Mouse (Mus musculus): ENCODE data around the gene Gm42669. TPM values are rescaled to one million over a fixed set of nuclear protein-coding genes. Genes with fewer than 3 reads are reported as not detected.

Gm42669 gene
- 0.41 and 0.54 TPM in 2 replicates for polyA plus RNA-seq (2015; fragmentation: Nextera tagmentation; extraction: Ambion mirVana)

- Histone ChIP-seq H3K4me3 (no peak within 1 kb of the TSS), H3K27me3 (no peaks in the 10 kb centered on the region), H3K9ac (no peak within 1 kb of the TSS), H3K27ac (replicated peaks) (no peak within 1 kb of the TSS), H3K9me3 (no peaks in the 10 kb centered on the region), H3K36me3 (peaks cover 59% of the 10 kb centered on the region), H3K4me2 (no peak within 1 kb of the TSS), H3K4me1 (replicated peaks) (no peaks in the 10 kb centered on the region)
- ATAC-seq (ENCODE audit: low FRiP score, low read depth), result no peak
- 82% methylated on average over 4 of the region's 4 CpGs for WGBS
Measured at GRCm38 (mm10) chr5:107507321-107507720, at the start of gene Gm42669. Gene Gm42669 (plus strand): TSS chr5:107507621.

GRCm38 (mm10) chr5:107462147-107463076 is 45.0 kb upstream of the Gm42669 start:
- Histone ChIP-seq H3K4me2 (no peak overlapping the region), H3K27ac (replicated peaks) (no peak overlapping the region), H3K36me3 (no peaks in the 10 kb centered on the region), H3K4me3 (no peak overlapping the region), H3K27me3 (no peaks in the 10 kb centered on the region), H3K9ac (no peak overlapping the region), H3K4me1 (replicated peaks) (no peaks in the 10 kb centered on the region), H3K9me3 (no peaks in the 10 kb centered on the region)
- WGBS, result 92% methylated on average over 4 of the region's 4 CpGs
- ATAC-seq (ENCODE audit: low FRiP score, low read depth), result no peak

DNA sequence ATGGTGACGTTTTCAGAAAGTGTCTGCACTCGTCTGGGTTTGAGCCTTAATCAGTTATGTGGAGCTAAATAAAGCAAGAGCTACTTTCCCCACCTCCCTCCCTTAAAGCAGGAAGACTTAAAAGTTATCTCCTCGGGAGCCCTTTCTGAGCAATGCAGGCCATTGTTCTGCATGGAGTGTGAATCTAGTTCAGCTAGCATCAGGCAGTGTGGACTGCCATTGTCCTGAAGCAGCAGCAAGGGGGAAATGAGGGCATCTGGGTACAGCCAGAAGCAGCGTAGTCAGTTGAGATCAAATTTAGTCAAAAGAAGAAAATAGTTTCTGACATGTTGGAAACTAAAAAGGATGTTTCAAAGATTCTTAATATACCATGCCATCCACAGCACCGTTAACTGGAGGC is 40.9 kb upstream of the Gm42669 start:
- no peak overlapping the region for H3K4me2 ChIP-seq
- no peak overlapping the region for H3K9ac ChIP-seq
- H3K36me3 ChIP-seq, result no peaks in the 10 kb centered on the region
- no peaks in the 10 kb centered on the region for H3K4me1 ChIP-seq (replicated peaks)
- no peaks in the 10 kb centered on the region for H3K27me3 ChIP-seq
- no peak for ATAC-seq (ENCODE audit: low FRiP score, low read depth)
- WGBS, result 39% methylated on average over 5 of the region's 5 CpGs
- H3K9me3 ChIP-seq, result no peaks in the 10 kb centered on the region
- no peak overlapping the region for H3K27ac ChIP-seq (replicated peaks)
- H3K4me3 ChIP-seq, result no peak overlapping the region

DNA sequence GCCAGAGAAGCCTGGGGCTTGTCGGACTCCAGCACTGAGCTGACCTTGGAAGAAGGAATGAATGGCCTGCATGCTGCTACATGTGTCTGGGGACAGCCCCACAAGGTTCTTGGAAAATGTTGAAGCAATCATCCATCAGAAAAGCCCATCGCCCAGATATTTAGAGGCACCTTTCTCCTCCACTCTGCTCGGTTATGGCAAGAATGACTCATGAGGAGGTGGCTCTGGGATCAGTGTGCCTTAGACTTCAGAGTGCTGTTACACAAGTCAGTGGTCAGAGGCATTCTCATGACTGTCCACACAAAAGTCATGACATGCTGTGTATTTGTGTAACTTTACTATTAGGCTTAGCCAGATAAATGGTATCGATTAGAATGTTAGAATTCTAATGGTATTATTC is 40.3 kb upstream of the Gm42669 start:
- Histone ChIP-seq H3K4me3 (no peak overlapping the region), H3K9ac (no peak overlapping the region), H3K4me1 (replicated peaks) (no peaks in the 10 kb centered on the region), H3K36me3 (no peaks in the 10 kb centered on the region), H3K27me3 (no peaks in the 10 kb centered on the region), H3K9me3 (no peaks in the 10 kb centered on the region), H3K4me2 (no peak overlapping the region), H3K27ac (replicated peaks) (no peak overlapping the region)
- no peak for ATAC-seq (ENCODE audit: low FRiP score, low read depth)
- 82% methylated on average over 4 of the region's 4 CpGs for WGBS

DNA sequence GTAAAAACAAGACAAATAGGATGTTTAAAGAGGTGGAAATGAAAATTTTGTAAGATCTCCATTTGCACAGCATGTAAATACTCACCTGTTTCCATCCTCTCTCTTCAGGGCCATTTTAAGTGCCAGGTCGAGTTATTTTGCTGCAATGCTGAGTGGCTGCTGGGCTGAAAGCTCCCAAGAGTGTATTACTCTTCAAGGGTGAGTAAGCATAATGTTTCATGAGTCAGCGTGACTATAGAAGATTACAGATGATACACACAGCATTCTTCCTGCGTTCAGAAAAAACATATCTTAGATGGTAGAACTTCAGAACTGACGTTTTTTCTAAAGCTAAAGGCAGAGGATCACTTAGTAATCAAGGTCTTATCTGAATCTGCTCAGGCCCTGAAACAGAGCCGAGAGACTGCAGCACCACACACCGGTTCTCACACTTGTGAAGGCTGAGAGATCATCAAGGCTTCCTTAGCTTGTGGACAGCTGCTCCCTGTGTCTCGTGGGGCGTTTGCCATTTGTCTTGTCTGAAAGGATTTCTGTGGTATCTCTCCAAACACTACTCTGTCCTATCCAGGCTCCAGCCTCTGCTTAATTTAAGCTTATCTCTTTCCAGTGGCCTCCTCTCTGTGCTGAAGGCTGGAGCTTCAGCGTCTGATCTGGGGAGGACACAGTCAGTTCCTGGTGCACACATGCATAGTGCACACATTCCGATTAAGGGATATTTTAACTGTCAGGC is 36.7 kb upstream of the Gm42669 start:
- H3K27me3 ChIP-seq, result no peaks in the 10 kb centered on the region
- H3K36me3 ChIP-seq, result peaks cover 9% of the 10 kb centered on the region; the same call in 1 of the 2 replicates
- no peaks in the 10 kb centered on the region for H3K9me3 ChIP-seq
- WGBS, result 74% methylated on average over 10 of the region's 10 CpGs
- ATAC-seq (ENCODE audit: low FRiP score, low read depth), result no peak
- H3K4me1 ChIP-seq (replicated peaks), result no peaks in the 10 kb centered on the region
- H3K4me2 ChIP-seq, result no peak overlapping the region
- H3K9ac ChIP-seq, result no peak overlapping the region
- no peak overlapping the region for H3K27ac ChIP-seq (replicated peaks)
- no peak overlapping the region for H3K4me3 ChIP-seq

DNA sequence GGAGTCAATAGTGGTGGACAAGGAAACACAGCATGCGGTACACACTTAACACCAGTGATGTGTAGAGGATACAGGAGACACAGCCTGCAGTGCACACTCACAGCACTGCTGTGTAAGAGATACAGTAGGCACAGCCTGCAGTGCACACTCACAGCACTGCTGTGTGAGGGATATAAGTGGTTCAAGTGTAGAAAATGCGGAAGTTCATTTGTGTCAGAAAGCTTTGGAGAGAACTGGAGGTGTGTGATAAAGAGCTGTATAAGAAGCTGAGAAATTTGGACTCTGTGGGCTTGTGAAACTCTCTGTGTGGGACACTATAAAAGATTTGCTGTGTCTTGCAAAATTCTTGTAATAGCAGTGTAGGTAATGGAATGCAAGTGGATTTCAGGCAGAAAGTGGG is 27.2 kb upstream of the Gm42669 start:
- Histone ChIP-seq H3K36me3 (peaks cover 4% of the 10 kb centered on the region; the same call in 1 of the 2 replicates), H3K4me2 (no peak overlapping the region), H3K9ac (no peak overlapping the region), H3K27me3 (no peaks in the 10 kb centered on the region), H3K4me1 (replicated peaks) (no peaks in the 10 kb centered on the region), H3K4me3 (no peak overlapping the region), H3K9me3 (no peaks in the 10 kb centered on the region), H3K27ac (replicated peaks) (no peak overlapping the region)
- WGBS, result 94% methylated on average over 2 of the region's 2 CpGs
- ATAC-seq (ENCODE audit: low FRiP score, low read depth), result no peak

DNA sequence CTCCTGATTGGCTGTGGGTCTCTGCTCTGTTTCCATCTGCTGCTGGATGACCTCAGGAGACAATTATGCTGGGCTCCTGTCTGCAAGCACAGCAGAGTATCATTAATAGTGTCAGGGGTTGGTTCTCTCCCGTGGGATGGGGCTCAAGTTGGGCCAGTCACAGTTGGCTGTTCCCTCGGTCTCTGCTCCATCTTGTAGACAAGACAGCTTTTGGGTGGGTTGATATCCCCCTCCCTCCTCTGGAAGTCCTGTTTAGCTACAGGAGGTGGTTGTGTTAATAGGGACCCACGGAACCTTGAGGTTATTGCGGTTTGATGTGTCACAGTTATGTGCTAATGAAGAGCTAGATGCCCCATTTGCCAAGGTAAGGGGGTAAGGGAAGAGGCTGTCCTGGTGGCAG is 18.4 kb upstream of the Gm42669 start:
- no peak overlapping the region for H3K4me3 ChIP-seq
- H3K4me2 ChIP-seq, result no peak overlapping the region
- no peaks in the 10 kb centered on the region for H3K9me3 ChIP-seq
- no peaks in the 10 kb centered on the region for H3K4me1 ChIP-seq (replicated peaks)
- WGBS, result 81% methylated on average over 4 of the region's 4 CpGs
- no peaks in the 10 kb centered on the region for H3K27me3 ChIP-seq
- H3K27ac ChIP-seq (replicated peaks), result no peak overlapping the region
- H3K9ac ChIP-seq, result no peak overlapping the region
- no peak for ATAC-seq (ENCODE audit: low FRiP score, low read depth)
- H3K36me3 ChIP-seq, result no peaks in the 10 kb centered on the region

- Histone ChIP-seq H3K4me2 (no peak overlapping the region), H3K4me3 (no peak overlapping the region), H3K9ac (no peak overlapping the region), H3K36me3 (no peaks in the 10 kb centered on the region), H3K4me1 (replicated peaks) (no peaks in the 10 kb centered on the region), H3K9me3 (no peaks in the 10 kb centered on the region), H3K27ac (replicated peaks) (no peak overlapping the region), H3K27me3 (no peaks in the 10 kb centered on the region)
- 83% methylated on average over 9 of the region's 9 CpGs for WGBS
- ATAC-seq (ENCODE audit: low FRiP score, low read depth), result no peak
Measured at GRCm38 (mm10) chr5:107491036-107491435, 16.4 kb upstream of the Gm42669 start.

DNA sequence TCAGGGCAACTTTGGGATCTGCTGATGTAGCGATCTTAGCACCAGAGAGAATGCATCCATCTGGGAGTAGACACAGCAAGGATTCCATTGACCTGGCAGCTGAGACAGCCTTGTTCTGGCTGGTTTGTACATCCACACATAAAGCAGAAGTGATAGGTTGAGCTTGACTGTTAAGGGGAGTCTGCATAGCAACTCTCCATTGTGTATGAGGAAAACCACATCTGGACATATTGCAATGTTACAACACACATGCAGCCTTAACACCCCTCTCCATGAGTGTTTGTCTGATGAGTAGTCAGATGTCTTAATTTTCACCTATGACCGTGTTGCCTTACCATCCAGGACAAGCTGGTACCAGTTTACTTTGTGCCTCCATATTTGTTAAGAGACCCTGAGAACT is 14.9 kb upstream of the Gm42669 start:
- ATAC-seq (ENCODE audit: low FRiP score, low read depth), result no peak

GRCm38 (mm10) chr5:107494759-107495158 is 12.7 kb upstream of the Gm42669 start:
- Histone ChIP-seq H3K27me3 (no peaks in the 10 kb centered on the region), H3K27ac (replicated peaks) (no peak overlapping the region), H3K9ac (no peak overlapping the region), H3K9me3 (no peaks in the 10 kb centered on the region), H3K36me3 (no peaks in the 10 kb centered on the region), H3K4me1 (replicated peaks) (peaks cover 7% of the 10 kb centered on the region), H3K4me3 (no peak overlapping the region), H3K4me2 (no peak overlapping the region)
- no peak for ATAC-seq (ENCODE audit: low FRiP score, low read depth)
- WGBS, result 96% methylated on average over 5 of the region's 5 CpGs

More for the DNA sequence above, 14.9 kb upstream of the Gm42669 start:
- Histone ChIP-seq H3K4me1 (replicated peaks) (no peaks in the 10 kb centered on the region; the same call in 1 of the 2 replicates), H3K9ac (no peak overlapping the region), H3K4me2 (no peak overlapping the region), H3K27ac (replicated peaks) (no peak overlapping the region), H3K27me3 (no peaks in the 10 kb centered on the region), H3K36me3 (no peaks in the 10 kb centered on the region), H3K9me3 (no peaks in the 10 kb centered on the region), H3K4me3 (no peak overlapping the region)
- 100% methylated on average over 2 of the region's 2 CpGs for WGBS

- Histone ChIP-seq H3K27me3 (no peaks in the 10 kb centered on the region), H3K36me3 (0 out of 2 replicates have a peak, but pooled peaks cover 3% of the 10 kb centered on the region), H3K4me2 (no peak overlapping the region), H3K27ac (replicated peaks) (peak overlapping the region; percentile 23; the same call in 1 of the 2 replicates), H3K9ac (no peak overlapping the region), H3K4me1 (replicated peaks) (peaks cover 14% of the 10 kb centered on the region), H3K9me3 (no peaks in the 10 kb centered on the region), H3K4me3 (no peak overlapping the region)
- 78% methylated on average over 2 of the region's 2 CpGs for WGBS
- no peak for ATAC-seq (ENCODE audit: low FRiP score, low read depth)
Measured at GRCm38 (mm10) chr5:107496047-107496446, 11.4 kb upstream of the Gm42669 start.
